Mouse (Mus musculus) lung, postnatal 0 days (tissue): ENCODE results near the gene Sorbs2.

Experiments
- CTCF ChIP-seq: IDR thresholded peaks from 2 replicates; pipeline ENCODE4 v1.5.1; 2016; ENCODE audit warnings: antibody characterized with exemption, mild to moderate bottlenecking
- EP300 ChIP-seq: IDR thresholded peaks from 2 replicates; pipeline ENCODE4 v1.6.1; 2016; ENCODE audit warnings: antibody characterized with exemption, mild to moderate bottlenecking, control low read depth

GRCm38 (mm10) chr8:45855118-45855517 lies 347.5 kb downstream of the Sorbs2 start:
- no peak for TF ChIP-seq CTCF
- peak; percentile 62 for TF ChIP-seq EP300
